Mouse (Mus musculus): ENCODE measurements around the gene Srgap2. TPM values are rescaled to one million over a fixed set of nuclear protein-coding genes. Genes with fewer than 3 reads are reported as not detected.

The Srgap2 gene
- polyA plus RNA-seq, 1 experiment from 2014 or later: 4.1 TPM

DNA sequence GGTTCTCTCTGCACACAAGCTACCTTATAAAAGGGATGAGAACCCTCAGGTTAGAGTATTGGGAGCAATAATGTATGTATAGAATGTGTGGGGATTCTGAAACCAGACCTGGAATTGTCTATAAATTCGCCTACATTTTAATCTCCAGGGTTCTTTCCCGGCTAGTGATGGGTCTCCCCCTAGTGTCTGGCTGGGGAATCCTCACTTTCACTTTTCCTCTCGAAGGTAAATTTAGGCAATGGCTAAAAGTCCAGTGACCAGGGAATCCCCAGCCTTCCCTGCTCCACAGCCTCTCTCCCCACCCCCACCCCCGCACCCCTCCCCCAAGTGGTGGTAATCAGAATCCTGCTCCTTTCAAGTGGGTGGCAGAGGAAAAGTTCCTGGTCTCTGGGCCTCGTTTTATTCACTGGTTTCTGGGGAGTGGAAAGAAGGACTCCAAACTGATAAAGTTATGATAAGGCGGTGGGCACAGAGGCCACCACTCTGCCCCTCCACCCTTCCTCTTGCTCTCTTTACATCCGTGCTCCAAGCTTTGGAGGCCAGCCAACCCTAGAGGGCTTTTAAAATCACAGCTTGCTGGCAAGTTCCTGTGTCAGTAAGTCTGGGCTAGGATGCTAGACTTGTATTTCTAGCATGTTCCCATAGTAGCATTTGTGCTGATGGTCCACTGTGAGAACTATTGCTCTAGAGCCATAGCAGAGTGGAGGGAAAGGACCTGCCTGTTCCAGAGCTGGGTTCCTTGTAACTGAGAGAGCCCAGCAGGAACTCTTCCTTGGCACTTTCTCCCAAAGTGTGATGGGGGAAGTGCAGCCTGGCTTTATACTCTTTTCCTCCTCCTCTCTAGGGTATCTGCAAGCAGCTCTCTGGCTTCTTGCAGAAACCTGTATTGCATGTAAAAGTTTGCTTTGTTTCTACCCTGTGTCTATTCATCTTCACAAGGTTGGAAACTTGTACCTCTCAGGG, 280.4 kb downstream of the Srgap2 start:
- Histone ChIP-seq H3K4me3 (ENCODE audit: low read depth, low read length) (peak overlapping the region; percentile 64), H3K9ac (replicated peaks) (peak overlapping the region; percentile 41; the same call in 1 of the 2 replicates), H3K4me1 (ENCODE audit: insufficient read depth) (peaks cover 22% of the 10 kb centered on the region), H3K9me3 (ENCODE audit: low read length) (no peaks in the 10 kb centered on the region), H3K4me2 (ENCODE audit: low read depth, low read length) (peak overlapping the region; percentile 94), H3K27ac (ENCODE audit: low read depth) (no peak overlapping the region), H3K27me3 (ENCODE audit: insufficient read depth, low read length) (peaks cover 27% of the 10 kb centered on the region), H3K36me3 (replicated peaks; ENCODE audit: insufficient read depth, low read length) (no peaks in the 10 kb centered on the region)
- DNase-seq (peak; percentile 41), ATAC-seq (peak; percentile 32)
- WGBS (ENCODE audit: insufficient replicate concordance): 5% methylated on average over 7 of the region's 7 CpGs
- TF ChIP-seq CTCF (IDR thresholded peaks at IDR 0.05; ENCODE audit: low read depth): peak; percentile 74
- no peak for TF ChIP-seq EP300 (IDR thresholded peaks at IDR 0.05; ENCODE audit: low read depth)

GRCm38 (mm10) chr1:131245926-131246325, 281.2 kb downstream of the Srgap2 start:
- 4% methylated on average over 9 of the region's 9 CpGs for WGBS (ENCODE audit: insufficient replicate concordance)
- H3K36me3 ChIP-seq (replicated peaks; ENCODE audit: insufficient read depth, low read length): no peaks in the 10 kb centered on the region
- peaks cover 27% of the 10 kb centered on the region for H3K27me3 ChIP-seq (ENCODE audit: insufficient read depth, low read length)
- peak; percentile 59 for TF ChIP-seq CTCF (IDR thresholded peaks at IDR 0.05; ENCODE audit: low read depth)
- TF ChIP-seq EP300 (IDR thresholded peaks at IDR 0.05; ENCODE audit: low read depth): no peak
- H3K4me2 ChIP-seq (ENCODE audit: low read depth, low read length): peak overlapping the region; percentile 94
- no peaks in the 10 kb centered on the region for H3K9me3 ChIP-seq (ENCODE audit: low read length)
- H3K4me3 ChIP-seq (ENCODE audit: low read depth, low read length): peak overlapping the region; percentile 64
- peak overlapping the region; percentile 65; the same call in 1 of the 2 replicates for H3K9ac ChIP-seq (replicated peaks)
- DNase-seq: peak; percentile 54
- H3K27ac ChIP-seq (ENCODE audit: low read depth): no peak overlapping the region
- peaks cover 22% of the 10 kb centered on the region for H3K4me1 ChIP-seq (ENCODE audit: insufficient read depth)
- peak; percentile 51 for ATAC-seq

DNA sequence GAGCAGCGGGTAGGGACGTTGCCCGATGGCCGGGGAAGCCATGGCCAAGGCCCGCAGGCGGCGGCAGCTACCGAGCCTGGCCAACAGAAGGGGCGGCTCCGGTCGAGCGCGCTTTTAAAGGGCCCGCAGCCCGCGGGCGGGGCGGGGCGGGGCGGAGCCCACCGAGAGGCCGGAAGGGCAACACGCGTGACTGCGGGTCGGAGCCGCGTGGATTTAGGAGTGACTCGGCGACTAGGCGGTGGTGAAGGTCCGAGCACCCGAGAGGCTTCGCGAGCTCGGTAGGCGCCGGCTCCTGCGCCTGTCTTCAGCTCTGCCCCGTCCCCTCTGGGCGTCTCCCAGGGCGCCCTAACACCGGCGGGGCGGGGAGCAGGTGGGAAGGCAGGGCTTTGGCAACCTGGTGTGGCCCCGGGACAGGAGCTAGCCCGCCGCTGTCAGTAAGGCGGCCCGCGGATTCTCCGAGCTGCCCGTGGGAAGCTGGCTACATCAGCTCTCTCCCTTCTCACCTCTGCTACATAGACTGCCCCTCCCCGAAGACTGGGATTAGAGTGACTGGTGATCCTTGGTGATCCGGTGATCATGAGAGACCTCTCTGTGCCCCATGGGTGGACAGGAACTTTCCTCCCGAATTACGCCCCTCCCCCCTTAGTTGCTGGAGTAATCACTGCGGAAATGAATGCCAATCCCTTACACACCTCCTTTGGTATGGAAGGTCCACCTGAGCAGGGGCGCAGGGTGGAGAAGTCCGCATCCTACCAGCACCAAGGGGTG, 281.9 kb downstream of the Srgap2 start, which contains the start of gene Rassf5:
Gene Rassf5 (minus strand): TSS at position 170 of the 768 bp plus-strand sequence.
- DNase-seq (peak; percentile 77), ATAC-seq (peak; percentile 84)
- Histone ChIP-seq H3K4me3 (ENCODE audit: low read depth, low read length) (peak within 1 kb of the TSS; percentile 64), H3K27ac (ENCODE audit: low read depth) (peak within 1 kb of the TSS; percentile 29; the same call in 1 of the 2 replicates), H3K27me3 (ENCODE audit: insufficient read depth, low read length) (peaks cover 27% of the 10 kb centered on the region), H3K4me1 (ENCODE audit: insufficient read depth) (peaks cover 22% of the 10 kb centered on the region), H3K9me3 (ENCODE audit: low read length) (no peaks in the 10 kb centered on the region), H3K36me3 (replicated peaks; ENCODE audit: insufficient read depth, low read length) (no peaks in the 10 kb centered on the region), H3K4me2 (ENCODE audit: low read depth, low read length) (peak within 1 kb of the TSS; percentile 94), H3K9ac (replicated peaks) (peak within 1 kb of the TSS; percentile 65)
- 1% methylated on average over 40 of the region's 60 CpGs for WGBS (ENCODE audit: insufficient replicate concordance)
- TF ChIP-seq CTCF (IDR thresholded peaks at IDR 0.05; ENCODE audit: low read depth) (no peak), EP300 (IDR thresholded peaks at IDR 0.05; ENCODE audit: low read depth) (no peak)

DNA sequence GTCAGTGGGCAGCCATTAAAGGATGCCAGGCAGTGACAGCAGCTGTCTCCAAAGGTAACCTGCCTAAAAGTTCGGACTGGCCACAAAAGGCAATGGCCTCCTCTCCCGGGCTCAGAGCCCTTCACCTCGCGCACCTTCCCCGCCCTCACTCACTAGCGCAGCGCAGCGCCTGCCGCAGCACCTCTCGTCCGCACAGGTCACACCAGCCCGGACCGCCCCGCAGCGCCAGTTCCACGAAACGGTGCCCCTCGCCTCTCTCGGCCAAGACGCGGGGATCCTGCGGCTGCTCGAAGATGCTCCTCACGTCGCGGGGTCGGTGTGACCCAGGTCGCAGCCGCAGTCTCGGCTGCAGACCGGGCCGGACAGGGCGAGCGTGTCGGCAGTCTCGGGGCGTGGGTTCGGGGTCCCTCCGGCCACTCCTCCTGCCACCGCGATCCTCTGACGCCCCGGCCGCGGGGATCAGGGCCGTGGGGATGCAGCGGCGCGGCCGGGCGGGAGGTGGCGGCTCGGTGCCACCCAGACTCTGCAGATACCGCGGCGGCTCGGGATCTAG, 282.5 kb downstream of the Srgap2 start:
- ATAC-seq: peak; percentile 26; the same call in 1 of the 2 replicates
- peak overlapping the region; percentile 29; the same call in 1 of the 2 replicates for H3K27ac ChIP-seq (ENCODE audit: low read depth)
- no peaks in the 10 kb centered on the region for H3K9me3 ChIP-seq (ENCODE audit: low read length)
- peak overlapping the region; percentile 94 for H3K4me2 ChIP-seq (ENCODE audit: low read depth, low read length)
- peak; percentile 29 for DNase-seq
- peaks cover 22% of the 10 kb centered on the region for H3K4me1 ChIP-seq (ENCODE audit: insufficient read depth)
- WGBS (ENCODE audit: insufficient replicate concordance): 5% methylated on average over 57 of the region's 57 CpGs
- peak overlapping the region; percentile 64 for H3K4me3 ChIP-seq (ENCODE audit: low read depth, low read length)
- H3K9ac ChIP-seq (replicated peaks): peak overlapping the region; percentile 65
- no peak for TF ChIP-seq CTCF (IDR thresholded peaks at IDR 0.05; ENCODE audit: low read depth)
- TF ChIP-seq EP300 (IDR thresholded peaks at IDR 0.05; ENCODE audit: low read depth): no peak
- H3K36me3 ChIP-seq (replicated peaks; ENCODE audit: insufficient read depth, low read length): no peaks in the 10 kb centered on the region
- H3K27me3 ChIP-seq (ENCODE audit: insufficient read depth, low read length): peaks cover 27% of the 10 kb centered on the region

- Histone ChIP-seq H3K4me1 (ENCODE audit: insufficient read depth) (peaks cover 31% of the 10 kb centered on the region), H3K9ac (replicated peaks) (no peak overlapping the region), H3K27ac (ENCODE audit: low read depth) (no peak overlapping the region), H3K4me2 (ENCODE audit: low read depth, low read length) (peak overlapping the region; percentile 4; the same call in 1 of the 2 replicates), H3K9me3 (ENCODE audit: low read length) (no peaks in the 10 kb centered on the region), H3K4me3 (ENCODE audit: low read depth, low read length) (no peak overlapping the region), H3K27me3 (ENCODE audit: insufficient read depth, low read length) (peaks cover 27% of the 10 kb centered on the region), H3K36me3 (replicated peaks; ENCODE audit: insufficient read depth, low read length) (no peaks in the 10 kb centered on the region)
- 24% methylated on average over 6 of the region's 6 CpGs for WGBS (ENCODE audit: insufficient replicate concordance)
- no peak for TF ChIP-seq EP300 (IDR thresholded peaks at IDR 0.05; ENCODE audit: low read depth)
- no peak for TF ChIP-seq CTCF (IDR thresholded peaks at IDR 0.05; ENCODE audit: low read depth)
- DNase-seq: no peak
- ATAC-seq: no peak
Observed at GRCm38 (mm10) chr1:131242956-131243355, 284.2 kb downstream of the Srgap2 start.

Measured in liver, postnatal 0 days (tissue).